Mouse (Mus musculus) left cerebral cortex, adult 18-20 months (tissue): ENCODE measurements around the gene Zfp114. TPM values are rescaled to one million over a fixed set of nuclear protein-coding genes. Genes with fewer than 3 reads are reported as not detected.

Experiments used
- total RNA-seq, 2 experiments: library from RNA; stranded (reverse); gene quantifications; 2 replicates each; pipeline ENCODE4 v1.2.3; 2021

The Zfp114 gene
- total RNA-seq, 2 experiments from 2014 or later, result 3.2 to 3.7 TPM

Other genes starting within 250 kb of the Zfp114 start
- gene Vmn1r179, start 248.1 kb upstream of the Zfp114 start, total RNA-seq, result not detected
- gene Vmn1r180, start 224.4 kb upstream of the Zfp114 start, total RNA-seq, result not detected
- gene Vmn1r181, start 200.4 kb upstream of the Zfp114 start, total RNA-seq, result not detected
- gene V1rd19, start 173.4 kb upstream of the Zfp114 start, total RNA-seq, result not detected
- not detected for gene Vmn1r183, start 121.8 kb upstream of the Zfp114 start, total RNA-seq
- gene Zfp180, start 93.1 kb upstream of the Zfp114 start, total RNA-seq, result 10 to 100 TPM; 61.0 to 67.4 TPM
- gene Zfp112, start 62.7 kb upstream of the Zfp114 start, total RNA-seq, result 10 to 100 TPM; 11.2 to 11.8 TPM
- 10 to 100 TPM; 22.2 to 22.8 TPM for gene Zfp235, start 40.9 kb upstream of the Zfp114 start, total RNA-seq
- 10 to 100 TPM; 12.7 to 13.5 TPM for gene Zfp111, start 36.4 kb downstream of the Zfp114 start, total RNA-seq
- 10 to 100 TPM; 10.2 to 12.1 TPM for gene Zfp109, start 62.5 kb downstream of the Zfp114 start, total RNA-seq
- gene Zfp108, start 79.7 kb downstream of the Zfp114 start, total RNA-seq, result 1 to 10 TPM; 7.7 to 8.4 TPM
- 10 to 100 TPM; 11.6 to 12.7 TPM for gene Zfp93, start 95.4 kb downstream of the Zfp114 start, total RNA-seq
- gene Zfp61, start 126.2 kb downstream of the Zfp114 start, total RNA-seq, result 10 to 100 TPM; 19.7 to 21.9 TPM
- gene Zfp94, start 141.6 kb downstream of the Zfp114 start, total RNA-seq, result 10 to 100 TPM; 12.2 to 14.1 TPM
- gene Tescl, start 158.9 kb downstream of the Zfp114 start, total RNA-seq, result not detected
- gene Lypd5, start 174.1 kb downstream of the Zfp114 start, total RNA-seq, result not detected
- under 1 TPM; 0.19 to 0.45 TPM for gene Kcnn4, start 195.2 kb downstream of the Zfp114 start, total RNA-seq
- 10 to 100 TPM; 40.2 to 43.0 TPM for gene Smg9, start 224.6 kb downstream of the Zfp114 start, total RNA-seq